Mouse (Mus musculus): ENCODE results near the gene Osbpl3.

- TF ChIP-seq CTCF (IDR thresholded peaks at IDR 0.05; ENCODE audit: low read depth, low read length): no peak
- no peak for TF ChIP-seq POLR2A (IDR thresholded peaks at IDR 0.05; ENCODE audit: borderline replicate concordance, low read depth, low read length)
Measured at GRCm38 (mm10) chr6:50453651-50454050, 2.4 kb downstream of the Osbpl3 start.
